Mouse (Mus musculus): Measurements from ENCODE around the gene Myom1. TPM values are rescaled to one million over a fixed set of nuclear protein-coding genes. Genes with fewer than 3 reads are reported as not detected.

The Myom1 gene
- total and polyA plus RNA-seq, 2 experiments from 2014 or later, result 238 to 392 TPM

DNA sequence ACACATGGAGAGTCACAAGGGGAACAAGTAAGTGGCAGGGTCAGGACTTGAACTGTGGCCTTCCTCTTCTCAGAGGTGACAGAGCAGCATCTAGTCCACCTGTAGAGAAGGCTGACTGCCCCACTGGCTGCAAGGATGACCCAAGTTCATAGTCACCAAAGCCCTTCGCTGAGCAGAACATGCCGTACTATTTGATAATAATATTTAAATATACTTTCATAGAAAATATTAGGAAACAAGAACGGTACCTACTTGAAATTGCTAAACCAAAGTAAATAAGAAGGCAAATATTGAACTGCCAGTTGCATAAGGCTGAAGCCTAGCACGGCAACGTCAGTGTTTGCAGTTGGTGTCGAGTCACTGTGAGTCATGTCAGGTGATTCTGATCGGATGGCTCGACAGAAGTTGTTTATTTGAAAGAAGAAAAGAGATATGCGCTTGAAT lies 86.6 kb downstream of the Myom1 start:
- TF ChIP-seq CTCF (IDR thresholded peaks at IDR 0.05; ENCODE audit: low read depth) (no peak), EP300 (IDR thresholded peaks at IDR 0.05; ENCODE audit: low read depth) (no peak)
- DNase-seq (ENCODE audit: low spot score) (no peak), ATAC-seq (ENCODE audit: insufficient read depth, low read depth) (no peak)
- Histone ChIP-seq H3K4me2 (ENCODE audit: low read depth, low read length) (no peak overlapping the region), H3K4me3 (ENCODE audit: low read depth, low read length) (no peak overlapping the region), H3K9ac (replicated peaks; ENCODE audit: low read depth, low read length) (no peak overlapping the region), H3K9me3 (replicated peaks; ENCODE audit: control insufficient read depth, low read length) (no peaks in the 10 kb centered on the region), H3K4me1 (ENCODE audit: control insufficient read depth, insufficient read depth) (peaks cover 4% of the 10 kb centered on the region; the same call in 1 of the 2 replicates), H3K27me3 (ENCODE audit: control insufficient read depth, insufficient read depth, low read length) (no peaks in the 10 kb centered on the region), H3K27ac (ENCODE audit: low read depth) (no peak overlapping the region), H3K36me3 (replicated peaks; ENCODE audit: control insufficient read depth, insufficient read depth, low read length) (peaks cover 71% of the 10 kb centered on the region)
- WGBS, result 72% methylated on average over 9 of the region's 9 CpGs

DNA sequence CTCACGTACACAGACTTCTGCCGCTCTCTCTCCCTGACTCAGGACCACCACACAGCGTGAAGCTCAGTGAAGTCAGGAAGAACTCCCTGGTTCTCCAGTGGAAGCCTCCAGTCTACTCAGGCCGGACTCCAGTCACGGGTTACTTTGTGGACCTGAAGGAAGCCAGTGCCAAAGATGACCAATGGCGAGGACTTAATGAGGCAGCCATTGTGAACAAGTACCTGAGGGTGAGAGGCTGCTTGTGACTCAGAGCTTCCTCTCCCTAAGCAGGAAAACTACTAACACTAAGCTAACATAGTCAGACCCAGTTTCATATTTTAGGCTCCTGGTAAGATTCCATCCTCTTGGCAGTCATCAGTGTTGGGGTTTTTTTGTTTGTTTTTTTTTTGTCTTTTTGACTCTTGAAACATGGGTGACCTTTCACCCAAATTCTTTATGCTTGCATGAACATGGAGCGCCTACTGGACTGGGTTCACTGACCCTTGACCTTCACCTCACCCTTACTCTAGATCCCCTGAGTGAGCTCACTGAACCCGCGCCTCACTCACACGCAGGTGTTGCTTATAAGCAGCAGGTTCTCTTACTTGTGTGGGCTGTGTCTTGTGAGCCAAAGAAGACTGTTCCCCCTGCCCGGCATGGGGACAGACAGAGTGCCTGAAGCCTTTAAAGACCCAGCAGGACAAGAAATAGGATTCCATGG lies 87.5 kb downstream of the Myom1 start:
- peak overlapping the region; percentile 49; the same call in 1 of the 2 replicates for H3K27ac ChIP-seq (ENCODE audit: low read depth)
- no peak overlapping the region for H3K9ac ChIP-seq (replicated peaks; ENCODE audit: low read depth, low read length)
- no peak overlapping the region for H3K4me3 ChIP-seq (ENCODE audit: low read depth, low read length)
- H3K9me3 ChIP-seq (replicated peaks; ENCODE audit: control insufficient read depth, low read length), result no peaks in the 10 kb centered on the region
- TF ChIP-seq EP300 (IDR thresholded peaks at IDR 0.05; ENCODE audit: low read depth) (no peak), CTCF (IDR thresholded peaks at IDR 0.05; ENCODE audit: low read depth) (no peak)
- no peak overlapping the region for H3K4me2 ChIP-seq (ENCODE audit: low read depth, low read length)
- peaks cover 4% of the 10 kb centered on the region; the same call in 1 of the 2 replicates for H3K4me1 ChIP-seq (ENCODE audit: control insufficient read depth, insufficient read depth)
- ATAC-seq (ENCODE audit: insufficient read depth, low read depth), result no peak
- peaks cover 71% of the 10 kb centered on the region for H3K36me3 ChIP-seq (replicated peaks; ENCODE audit: control insufficient read depth, insufficient read depth, low read length)
- 86% methylated on average over 11 of the region's 11 CpGs for WGBS
- DNase-seq (ENCODE audit: low spot score), result no peak
- no peaks in the 10 kb centered on the region for H3K27me3 ChIP-seq (ENCODE audit: control insufficient read depth, insufficient read depth, low read length)

DNA sequence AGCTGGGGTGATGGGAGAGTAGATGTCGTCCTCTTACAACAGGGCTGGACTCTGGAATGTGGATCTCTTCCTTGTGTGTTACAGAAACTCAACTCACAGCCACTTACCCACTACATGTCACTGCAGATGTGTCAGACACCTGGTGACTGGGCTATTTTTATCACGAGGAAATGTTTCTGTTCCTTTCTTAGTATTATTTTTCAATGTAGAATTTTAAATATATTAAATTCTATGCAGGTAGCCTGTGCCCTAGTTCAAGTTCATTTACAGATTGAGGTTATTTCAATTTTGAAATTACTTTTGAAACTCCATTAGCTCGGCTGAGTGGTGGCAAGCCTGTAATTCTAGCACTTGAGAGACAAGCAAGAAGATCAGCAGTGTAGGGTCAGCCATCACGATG lies 88.6 kb downstream of the Myom1 start:
- Histone ChIP-seq H3K4me1 (ENCODE audit: control insufficient read depth, insufficient read depth) (peaks cover 6% of the 10 kb centered on the region; the same call in 1 of the 2 replicates), H3K27ac (ENCODE audit: low read depth) (0 out of 2 replicates have a peak overlapping the region, but pooled peaks have one; percentile 49), H3K36me3 (replicated peaks; ENCODE audit: control insufficient read depth, insufficient read depth, low read length) (peaks cover 75% of the 10 kb centered on the region), H3K4me3 (ENCODE audit: low read depth, low read length) (no peak overlapping the region), H3K27me3 (ENCODE audit: control insufficient read depth, insufficient read depth, low read length) (no peaks in the 10 kb centered on the region), H3K9me3 (replicated peaks; ENCODE audit: control insufficient read depth, low read length) (no peaks in the 10 kb centered on the region), H3K4me2 (ENCODE audit: low read depth, low read length) (no peak overlapping the region), H3K9ac (replicated peaks; ENCODE audit: low read depth, low read length) (no peak overlapping the region)
- TF ChIP-seq EP300 (IDR thresholded peaks at IDR 0.05; ENCODE audit: low read depth) (no peak), CTCF (IDR thresholded peaks at IDR 0.05; ENCODE audit: low read depth) (no peak)
- no peak for ATAC-seq (ENCODE audit: insufficient read depth, low read depth)
- WGBS, result 40% methylated on average over 4 of the region's 4 CpGs
- no peak for DNase-seq (ENCODE audit: low spot score)

DNA sequence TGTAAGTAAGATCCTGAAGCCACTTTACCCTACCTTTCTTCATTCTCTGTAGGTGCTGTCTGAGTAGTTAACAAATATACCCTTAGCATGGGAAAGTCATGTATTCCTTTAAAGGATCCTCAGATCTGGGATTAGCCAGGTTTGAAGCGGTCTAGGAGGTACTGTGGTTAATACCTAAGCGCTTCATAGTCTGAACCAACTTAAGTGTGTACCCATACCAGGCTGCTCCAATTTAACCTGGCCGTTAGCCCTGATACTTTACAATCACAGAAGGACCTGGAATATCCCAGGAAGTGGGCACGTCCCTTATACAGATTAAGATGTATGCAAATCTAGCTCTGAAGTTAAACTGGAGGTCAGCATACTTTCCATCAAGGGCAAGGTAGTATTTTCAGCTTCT lies 89.9 kb downstream of the Myom1 start:
- Histone ChIP-seq H3K27me3 (ENCODE audit: control insufficient read depth, insufficient read depth, low read length) (no peaks in the 10 kb centered on the region), H3K9me3 (replicated peaks; ENCODE audit: control insufficient read depth, low read length) (no peaks in the 10 kb centered on the region), H3K9ac (replicated peaks; ENCODE audit: low read depth, low read length) (no peak overlapping the region), H3K36me3 (replicated peaks; ENCODE audit: control insufficient read depth, insufficient read depth, low read length) (peaks cover 62% of the 10 kb centered on the region), H3K4me3 (ENCODE audit: low read depth, low read length) (no peak overlapping the region), H3K27ac (ENCODE audit: low read depth) (no peak overlapping the region), H3K4me1 (ENCODE audit: control insufficient read depth, insufficient read depth) (peaks cover 17% of the 10 kb centered on the region; the same call in 1 of the 2 replicates), H3K4me2 (ENCODE audit: low read depth, low read length) (no peak overlapping the region)
- TF ChIP-seq EP300 (IDR thresholded peaks at IDR 0.05; ENCODE audit: low read depth) (no peak), CTCF (IDR thresholded peaks at IDR 0.05; ENCODE audit: low read depth) (no peak)
- DNase-seq (ENCODE audit: low spot score) (no peak), ATAC-seq (ENCODE audit: insufficient read depth, low read depth) (no peak)
- WGBS, result 92% methylated on average over 4 of the region's 4 CpGs

DNA sequence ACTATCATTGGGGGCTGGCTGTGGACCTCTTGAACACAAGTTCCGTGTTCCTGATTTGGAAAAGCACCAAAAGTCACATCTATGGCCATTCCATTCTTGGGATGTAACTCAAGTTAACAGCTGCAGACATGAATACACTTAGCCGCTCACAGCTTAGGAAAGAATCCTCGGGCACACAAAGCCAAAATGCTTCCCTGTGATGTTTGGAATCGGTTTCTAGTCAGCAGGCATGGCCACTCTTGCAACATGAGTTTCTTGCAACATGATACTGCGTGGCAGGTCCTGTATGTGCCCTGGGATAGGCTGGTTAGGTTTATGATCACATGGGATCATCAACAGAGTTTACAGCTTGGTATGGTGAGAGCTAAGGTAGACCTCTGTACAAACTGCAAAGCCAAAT lies 91.4 kb downstream of the Myom1 start:
- WGBS, result 32% methylated on average over 5 of the region's 5 CpGs
- DNase-seq (ENCODE audit: low spot score) (no peak), ATAC-seq (ENCODE audit: insufficient read depth, low read depth) (peak; percentile 37; the same call in 1 of the 2 replicates)
- no peak overlapping the region for H3K4me2 ChIP-seq (ENCODE audit: low read depth, low read length)
- peaks cover 17% of the 10 kb centered on the region; the same call in 1 of the 2 replicates for H3K4me1 ChIP-seq (ENCODE audit: control insufficient read depth, insufficient read depth)
- H3K4me3 ChIP-seq (ENCODE audit: low read depth, low read length), result no peak overlapping the region
- H3K9ac ChIP-seq (replicated peaks; ENCODE audit: low read depth, low read length), result no peak overlapping the region
- peaks cover 57% of the 10 kb centered on the region for H3K36me3 ChIP-seq (replicated peaks; ENCODE audit: control insufficient read depth, insufficient read depth, low read length)
- H3K9me3 ChIP-seq (replicated peaks; ENCODE audit: control insufficient read depth, low read length), result no peaks in the 10 kb centered on the region
- peak overlapping the region; percentile 57; the same call in 1 of the 2 replicates for H3K27ac ChIP-seq (ENCODE audit: low read depth)
- no peak for TF ChIP-seq CTCF (IDR thresholded peaks at IDR 0.05; ENCODE audit: low read depth)
- no peak for TF ChIP-seq EP300 (IDR thresholded peaks at IDR 0.05; ENCODE audit: low read depth)
- no peaks in the 10 kb centered on the region for H3K27me3 ChIP-seq (ENCODE audit: control insufficient read depth, insufficient read depth, low read length)
